Mouse (Mus musculus) G1E (cell line): ENCODE results near the gene Lgals3. TPM values are rescaled to one million over a fixed set of nuclear protein-coding genes. Genes with fewer than 3 reads are reported as not detected.

ENCODE experiments used
- ATAC-seq: 2 replicates; pipeline ENCODE4 v1.8.0; 2016; ENCODE audit warnings: mild to moderate bottlenecking; ENCODE audit not compliant: insufficient number of reproducible peaks, poor library complexity, low FRiP score, severe bottlenecking; ENCODE audit errors: extremely low read depth
- DNase-seq: peaks from one replicate; pipeline ENCODE4 v3.0.0; 2012; ENCODE audit warnings: low spot score
- H3K27me3 ChIP-seq: 2 replicates; pipeline ENCODE4 v1.6.1; 2012; ENCODE audit warnings: mild to moderate bottlenecking, low read length, inconsistent platforms; ENCODE audit not compliant: insufficient read depth
- H3K36me3 ChIP-seq: replicated peaks from 2 replicates; pipeline ENCODE3; 2012; ENCODE audit warnings: mild to moderate bottlenecking, inconsistent platforms
- H3K4me1 ChIP-seq: 2 replicates; pipeline ENCODE4 v1.6.1; 2012; ENCODE audit warnings: low read depth, low read length, inconsistent platforms, mixed read lengths; ENCODE audit not compliant: insufficient read depth
- H3K4me3 ChIP-seq: 2 replicates; pipeline ENCODE4 v1.5.1; 2012; ENCODE audit warnings: low read depth, mild to moderate bottlenecking, inconsistent platforms, low read length, moderate library complexity, mixed read lengths
- H3K9me3 ChIP-seq: replicated peaks from 2 replicates; pipeline ENCODE4 v1.6.1; 2012; ENCODE audit warnings: inconsistent platforms
- CTCF ChIP-seq: IDR thresholded peaks from 2 replicates; pipeline ENCODE4 v1.5.1; 2012; ENCODE audit warnings: low read depth, low read length, inconsistent platforms, mixed read lengths
- GATA1 ChIP-seq: IDR thresholded peaks from 2 replicates; pipeline ENCODE4 v1.6.1; 2012; ENCODE audit warnings: borderline replicate concordance, low read length, inconsistent platforms, mixed read lengths
- GATA2 ChIP-seq: IDR thresholded peaks from 2 replicates; pipeline ENCODE4 v1.6.1; 2012; ENCODE audit warnings: low read depth, low read length, inconsistent platforms, borderline replicate concordance
- POLR2AphosphoS5 ChIP-seq: IDR thresholded peaks from 2 replicates; pipeline ENCODE4 v1.6.1; 2012; ENCODE audit warnings: low read depth, low read length, inconsistent platforms; ENCODE audit not compliant: insufficient replicate concordance
- TAL1 ChIP-seq: conservative IDR thresholded peaks from 2 replicates; pipeline ENCODE4 v1.6.1; 2012; ENCODE audit warnings: low read depth, low read length, inconsistent platforms, mixed read lengths
- polyA plus RNA-seq: library from polyadenylated mRNA; stranded (reverse); fragments of >175 nt; gene quantifications from 2 replicates; pipeline ENCODE4 v1.2.3, GENCODE M21; 2012
- total RNA-seq, 2 experiments: library from RNA; stranded (forward) in 1 of 2; stranded (reverse) in 1 of 2; fragments of 200-1000 nt in 1 of 2; fragments of >200 nt in 1 of 2; fragmentation: Nextera tagmentation in 1 of 2; gene quantifications; 2 replicates each; pipeline ENCODE4 v1.2.3; 2014 to 2017

Lgals3 gene
- total and polyA plus RNA-seq, 3 experiments, result 1.7 to 2.5 TPM; not detected in 1

- no peak for TF ChIP-seq CTCF
- TF ChIP-seq GATA1, result no peak
- no peak for TF ChIP-seq GATA2
- no peak for TF ChIP-seq TAL1
- TF ChIP-seq POLR2AphosphoS5, result no peak
- no peak for ATAC-seq
- DNase-seq, result no peak
- Histone ChIP-seq H3K9me3 (no peaks in the 10 kb centered on the region), H3K27me3 (peaks cover 3% of the 10 kb centered on the region), H3K4me3 (peak overlapping the region; percentile 72), H3K4me1 (peaks cover 29% of the 10 kb centered on the region), H3K36me3 (peaks cover 43% of the 10 kb centered on the region)
Observed at GRCm38 (mm10) chr14:47417346-47417745, 49.8 kb downstream of the Lgals3 start.

- no peak for TF ChIP-seq POLR2AphosphoS5
- no peak for TF ChIP-seq GATA1
- no peak for TF ChIP-seq CTCF
- TF ChIP-seq GATA2, result no peak
- Histone ChIP-seq H3K4me3 (peak within 1 kb of the TSS; percentile 72), H3K27me3 (peaks cover 5% of the 10 kb centered on the region), H3K9me3 (no peaks in the 10 kb centered on the region), H3K4me1 (peaks cover 29% of the 10 kb centered on the region), H3K36me3 (peaks cover 37% of the 10 kb centered on the region)
- ATAC-seq (peak; percentile 99), DNase-seq (peak; percentile 93)
Observed at GRCm38 (mm10) chr14:47417775-47418665, 50.5 kb downstream of the Lgals3 start, which contains the start of gene Dlgap5. Gene Dlgap5 (minus strand): TSS chr14:47418407.

- ATAC-seq (no peak), DNase-seq (no peak)
- Histone ChIP-seq H3K4me3 (no peak overlapping the region; the same call in 1 of the 2 replicates), H3K27me3 (peaks cover 5% of the 10 kb centered on the region), H3K9me3 (no peaks in the 10 kb centered on the region), H3K4me1 (peaks cover 29% of the 10 kb centered on the region), H3K36me3 (peaks cover 32% of the 10 kb centered on the region)
- TF ChIP-seq CTCF (no peak), GATA2 (no peak), GATA1 (no peak), TAL1 (no peak), POLR2AphosphoS5 (no peak)
Observed at GRCm38 (mm10) chr14:47418666-47418991, 51.1 kb downstream of the Lgals3 start.

GRCm38 (mm10) chr14:47419034-47419625, 51.6 kb downstream of the Lgals3 start:
- Histone ChIP-seq H3K4me1 (peaks cover 29% of the 10 kb centered on the region), H3K9me3 (no peaks in the 10 kb centered on the region), H3K27me3 (peaks cover 5% of the 10 kb centered on the region)

DNA sequence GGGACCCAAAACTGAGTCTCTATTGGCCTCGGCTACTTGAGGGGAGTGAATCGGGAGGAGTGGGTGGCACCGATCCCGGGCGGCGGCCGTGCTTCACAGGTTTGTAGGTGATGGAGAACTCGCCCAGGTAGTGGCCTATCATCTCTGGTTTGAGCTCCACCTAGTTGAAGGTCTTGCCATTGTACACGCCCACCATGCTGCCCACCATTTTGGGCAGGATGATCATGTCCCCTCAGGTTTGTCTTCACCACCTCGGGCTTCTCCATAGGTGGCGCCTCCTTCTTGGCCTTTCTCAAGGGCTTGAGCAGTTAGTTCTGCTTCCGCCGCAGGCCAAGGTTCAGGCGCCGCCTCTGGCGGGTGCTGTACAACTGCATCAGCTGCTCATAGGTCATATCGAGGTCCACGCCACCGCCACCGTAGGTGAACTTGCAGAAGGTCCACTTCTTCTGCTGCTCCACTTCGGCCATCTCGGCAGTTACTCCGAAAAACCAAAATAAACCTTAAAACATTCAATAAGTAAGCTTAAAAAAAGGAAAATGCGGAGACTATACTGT, 52.2 kb downstream of the Lgals3 start:
- Histone ChIP-seq H3K36me3 (peaks cover 20% of the 10 kb centered on the region), H3K9me3 (no peaks in the 10 kb centered on the region), H3K4me3 (no peak overlapping the region), H3K4me1 (peaks cover 29% of the 10 kb centered on the region), H3K27me3 (peaks cover 5% of the 10 kb centered on the region)
- ATAC-seq (no peak), DNase-seq (no peak)
- TF ChIP-seq GATA2, result no peak
- no peak for TF ChIP-seq TAL1
- TF ChIP-seq CTCF, result no peak
- TF ChIP-seq GATA1, result no peak
- no peak for TF ChIP-seq POLR2AphosphoS5

More at GRCm38 (mm10) chr14:47419034-47419625, 51.6 kb downstream of the Lgals3 start:
- ATAC-seq (no peak), DNase-seq (no peak)
- Histone ChIP-seq H3K36me3 (peaks cover 27% of the 10 kb centered on the region), H3K4me3 (no peak overlapping the region)
- TF ChIP-seq TAL1, result no peak
- no peak for TF ChIP-seq POLR2AphosphoS5
- TF ChIP-seq GATA2, result no peak
- TF ChIP-seq CTCF, result no peak
- no peak for TF ChIP-seq GATA1

GRCm38 (mm10) chr14:47421606-47422005, 54.1 kb downstream of the Lgals3 start:
- TF ChIP-seq TAL1 (no peak), GATA2 (no peak), CTCF (no peak), GATA1 (no peak), POLR2AphosphoS5 (no peak)
- H3K9me3 ChIP-seq, result no peaks in the 10 kb centered on the region
- H3K27me3 ChIP-seq, result peaks cover 7% of the 10 kb centered on the region
- H3K4me3 ChIP-seq, result no peak overlapping the region
- no peak for DNase-seq
- H3K4me1 ChIP-seq, result peaks cover 26% of the 10 kb centered on the region
- no peak for ATAC-seq
- H3K36me3 ChIP-seq, result peaks cover 2% of the 10 kb centered on the region
